Mouse (Mus musculus): ENCODE data around the gene Thegl. TPM values are rescaled to one million over a fixed set of nuclear protein-coding genes. Genes with fewer than 3 reads are reported as not detected.
"Not testable (repeated sequence)": the region's sequence is repeated elsewhere in the genome, so short reads cannot be mapped to it uniquely, and the experiment has no call there.

Thegl gene
- polyA plus RNA-seq, 1 experiment, result 0.92 TPM

GRCm38 (mm10) chr5:77028034-77028433 is 12.2 kb downstream of the Thegl start:
- H3K4me3 ChIP-seq (replicated peaks; ENCODE audit: control insufficient read depth, low read depth, low read length), result no peak overlapping the region
- H3K27ac ChIP-seq (ENCODE audit: control insufficient read depth, insufficient read depth, low read depth, low read length, poor library complexity), result no peak overlapping the region

DNA sequence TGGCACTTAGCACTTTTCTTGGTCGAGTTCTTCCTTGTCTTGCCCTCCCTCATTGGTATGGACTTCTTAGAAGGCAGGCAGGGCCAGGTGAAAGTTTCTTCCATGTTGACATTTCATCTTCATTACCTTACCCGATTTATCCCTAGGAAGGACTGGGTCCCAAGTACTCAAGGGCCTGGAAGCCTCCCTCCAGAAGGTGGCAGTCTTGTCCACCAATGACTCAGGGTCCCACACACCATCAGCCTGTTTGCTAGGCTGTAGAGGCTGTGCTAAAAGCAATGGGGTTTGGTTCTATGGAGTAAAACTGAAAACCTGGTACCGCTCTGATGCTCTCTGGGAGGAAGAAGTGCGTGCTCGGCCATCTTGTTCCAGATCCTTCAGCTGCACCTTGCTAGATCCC is 13.9 kb downstream of the Thegl start:
- no peak overlapping the region for H3K27ac ChIP-seq (ENCODE audit: control insufficient read depth, insufficient read depth, low read depth, low read length, poor library complexity)
- H3K4me1 ChIP-seq (ENCODE audit: control insufficient read depth, insufficient read depth, low read length), result no peaks in the 10 kb centered on the region; the same call in 1 of the 2 replicates
- H3K4me3 ChIP-seq (replicated peaks; ENCODE audit: control insufficient read depth, low read depth, low read length), result no peak overlapping the region
- 72% methylated on average over 5 of the region's 5 CpGs for WGBS
- TF ChIP-seq CTCF (IDR thresholded peaks at IDR 0.05; ENCODE audit: control insufficient read depth, insufficient read depth, low read length), result peak; percentile 81
- TF ChIP-seq POLR2A (IDR thresholded peaks at IDR 0.05; ENCODE audit: borderline replicate concordance, control insufficient read depth, low read depth, low read length), result no peak

More at GRCm38 (mm10) chr5:77028034-77028433, 12.2 kb downstream of the Thegl start:
- WGBS, result 64% methylated on average over 3 of the region's 3 CpGs
- TF ChIP-seq POLR2A (IDR thresholded peaks at IDR 0.05; ENCODE audit: borderline replicate concordance, control insufficient read depth, low read depth, low read length) (no peak), CTCF (IDR thresholded peaks at IDR 0.05; ENCODE audit: control insufficient read depth, insufficient read depth, low read length) (no peak)
- no peaks in the 10 kb centered on the region; the same call in 1 of the 2 replicates for H3K4me1 ChIP-seq (ENCODE audit: control insufficient read depth, insufficient read depth, low read length)

- not testable (repeated sequence) for H3K4me1 ChIP-seq (ENCODE audit: control insufficient read depth, insufficient read depth, low read length); H3K4me3 ChIP-seq (replicated peaks; ENCODE audit: control insufficient read depth, low read depth, low read length)
Observed at GRCm38 (mm10) chr5:77035101-77035500, 19.3 kb downstream of the Thegl start.

GRCm38 (mm10) chr5:77038451-77038850 is 22.6 kb downstream of the Thegl start:
- TF ChIP-seq POLR2A (IDR thresholded peaks at IDR 0.05; ENCODE audit: borderline replicate concordance, control insufficient read depth, low read depth, low read length), result no peak
- no peak for TF ChIP-seq CTCF (IDR thresholded peaks at IDR 0.05; ENCODE audit: control insufficient read depth, insufficient read depth, low read length)
- 57% methylated on average over 10 of the region's 10 CpGs for WGBS
- Histone ChIP-seq H3K4me1 (ENCODE audit: control insufficient read depth, insufficient read depth, low read length) (peaks cover 1% of the 10 kb centered on the region; the same call in 1 of the 2 replicates), H3K4me3 (replicated peaks; ENCODE audit: control insufficient read depth, low read depth, low read length) (peak overlapping the region; percentile 46), H3K27ac (ENCODE audit: control insufficient read depth, insufficient read depth, low read depth, low read length, poor library complexity) (peak overlapping the region; percentile 48)

More at GRCm38 (mm10) chr5:77035101-77035500, 19.3 kb downstream of the Thegl start:
- not testable (repeated sequence) for H3K27ac ChIP-seq (ENCODE audit: control insufficient read depth, insufficient read depth, low read depth, low read length, poor library complexity)

GRCm38 (mm10) chr5:77039391-77039790 is 23.6 kb downstream of the Thegl start:
- no peak for TF ChIP-seq POLR2A (IDR thresholded peaks at IDR 0.05; ENCODE audit: borderline replicate concordance, control insufficient read depth, low read depth, low read length)
- Histone ChIP-seq H3K27ac (ENCODE audit: control insufficient read depth, insufficient read depth, low read depth, low read length, poor library complexity) (no peak overlapping the region), H3K4me3 (replicated peaks; ENCODE audit: control insufficient read depth, low read depth, low read length) (no peak overlapping the region), H3K4me1 (ENCODE audit: control insufficient read depth, insufficient read depth, low read length) (peaks cover 1% of the 10 kb centered on the region; the same call in 1 of the 2 replicates)

GRCm38 (mm10) chr5:77044362-77044761 is 28.5 kb downstream of the Thegl start:
- TF ChIP-seq CTCF (IDR thresholded peaks at IDR 0.05; ENCODE audit: control insufficient read depth, insufficient read depth, low read length) (no peak), POLR2A (IDR thresholded peaks at IDR 0.05; ENCODE audit: borderline replicate concordance, control insufficient read depth, low read depth, low read length) (no peak)
- Histone ChIP-seq H3K4me1 (ENCODE audit: control insufficient read depth, insufficient read depth, low read length) (no peaks in the 10 kb centered on the region; the same call in 1 of the 2 replicates), H3K27ac (ENCODE audit: control insufficient read depth, insufficient read depth, low read depth, low read length, poor library complexity) (no peak overlapping the region), H3K4me3 (replicated peaks; ENCODE audit: control insufficient read depth, low read depth, low read length) (no peak overlapping the region)
- WGBS, result 14% methylated on average over 5 of the region's 5 CpGs

DNA sequence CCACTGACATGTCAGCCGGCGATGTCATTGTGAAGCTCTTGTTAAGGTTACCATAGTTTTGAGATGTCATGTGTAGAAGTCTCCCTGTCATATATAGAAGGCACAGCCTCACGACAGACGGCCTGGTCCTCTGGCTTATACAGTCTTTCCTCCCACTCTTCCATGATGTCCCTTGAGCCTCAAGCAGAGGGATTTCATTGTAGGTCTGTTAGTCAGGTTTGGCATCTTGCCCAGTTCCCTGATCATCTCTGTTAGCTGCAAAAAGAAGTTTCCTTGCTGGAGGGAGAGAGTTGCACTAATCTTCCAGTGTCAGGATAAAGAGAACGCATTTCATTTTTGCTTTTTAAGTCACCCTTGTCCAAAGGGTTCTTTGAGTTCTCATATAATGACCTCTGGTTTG is 36.8 kb downstream of the Thegl start:
- WGBS, result 87% methylated on average over 5 of the region's 5 CpGs

DNA sequence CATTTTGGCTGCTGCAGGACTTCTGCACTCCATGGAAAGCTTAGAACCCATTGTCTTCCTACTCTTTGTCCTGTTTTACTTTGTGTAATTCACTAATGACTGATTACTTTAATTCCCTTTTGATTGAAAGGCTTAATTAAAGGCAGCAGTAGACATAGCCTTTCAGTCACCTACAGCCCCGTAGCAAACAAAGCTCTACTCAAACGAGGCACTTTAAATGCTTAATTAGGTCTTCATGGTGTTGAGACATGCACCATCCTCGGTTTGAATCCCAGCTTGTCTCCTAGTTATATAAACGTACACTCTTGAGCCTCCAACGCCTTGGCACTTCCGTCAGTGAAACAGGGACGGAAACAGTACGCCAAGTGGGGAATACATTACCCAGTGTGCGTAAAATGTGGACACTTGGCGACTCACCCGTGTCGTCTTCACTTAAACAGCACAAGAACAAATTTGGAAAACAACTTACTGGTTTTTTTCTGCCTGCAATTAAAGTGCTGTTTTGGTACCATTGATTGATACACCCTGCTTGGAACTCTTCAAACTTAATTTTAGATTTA is 41.1 kb downstream of the Thegl start:
- no peak for TF ChIP-seq CTCF (IDR thresholded peaks at IDR 0.05; ENCODE audit: control insufficient read depth, insufficient read depth, low read length)
- no peak for TF ChIP-seq POLR2A (IDR thresholded peaks at IDR 0.05; ENCODE audit: borderline replicate concordance, control insufficient read depth, low read depth, low read length)
- no peaks in the 10 kb centered on the region; the same call in 1 of the 2 replicates for H3K4me1 ChIP-seq (ENCODE audit: control insufficient read depth, insufficient read depth, low read length)
- H3K4me3 ChIP-seq (replicated peaks; ENCODE audit: control insufficient read depth, low read depth, low read length), result no peak overlapping the region
- WGBS, result 80% methylated on average over 12 of the region's 12 CpGs
- no peak overlapping the region for H3K27ac ChIP-seq (ENCODE audit: control insufficient read depth, insufficient read depth, low read depth, low read length, poor library complexity)

More for the DNA sequence above, 36.8 kb downstream of the Thegl start:
- TF ChIP-seq CTCF (IDR thresholded peaks at IDR 0.05; ENCODE audit: control insufficient read depth, insufficient read depth, low read length) (no peak), POLR2A (IDR thresholded peaks at IDR 0.05; ENCODE audit: borderline replicate concordance, control insufficient read depth, low read depth, low read length) (no peak)
- H3K27ac ChIP-seq (ENCODE audit: control insufficient read depth, insufficient read depth, low read depth, low read length, poor library complexity), result no peak overlapping the region
- no peak overlapping the region for H3K4me3 ChIP-seq (replicated peaks; ENCODE audit: control insufficient read depth, low read depth, low read length)
- H3K4me1 ChIP-seq (ENCODE audit: control insufficient read depth, insufficient read depth, low read length), result no peaks in the 10 kb centered on the region; the same call in 1 of the 2 replicates

DNA sequence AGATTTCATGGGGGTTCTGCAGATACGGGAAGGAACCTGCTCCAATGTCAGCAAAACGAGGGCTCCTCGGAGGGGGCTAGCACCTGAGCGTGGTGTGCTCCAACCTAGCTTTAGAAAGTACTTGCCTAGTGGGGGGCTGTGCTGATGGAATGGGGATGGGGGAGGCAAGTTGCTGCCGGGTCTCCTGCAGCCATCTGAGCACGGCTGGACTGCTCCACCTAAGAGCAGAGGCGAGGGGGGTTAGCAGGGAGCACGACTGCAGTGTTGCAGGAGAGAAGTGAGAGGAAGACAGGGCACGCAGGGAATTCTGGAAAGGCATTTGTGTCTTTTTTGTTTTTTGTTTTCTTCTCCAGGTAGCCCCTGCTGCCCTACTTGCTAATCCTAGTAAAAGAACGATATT is 44.5 kb downstream of the Thegl start:
- Histone ChIP-seq H3K27ac (ENCODE audit: control insufficient read depth, insufficient read depth, low read depth, low read length, poor library complexity) (no peak overlapping the region), H3K4me1 (ENCODE audit: control insufficient read depth, insufficient read depth, low read length) (no peaks in the 10 kb centered on the region), H3K4me3 (replicated peaks; ENCODE audit: control insufficient read depth, low read depth, low read length) (no peak overlapping the region)
- 66% methylated on average over 10 of the region's 10 CpGs for WGBS
- TF ChIP-seq POLR2A (IDR thresholded peaks at IDR 0.05; ENCODE audit: borderline replicate concordance, control insufficient read depth, low read depth, low read length) (no peak), CTCF (IDR thresholded peaks at IDR 0.05; ENCODE audit: control insufficient read depth, insufficient read depth, low read length) (no peak)
